Mouse (Mus musculus) limb, embryonic 13.5 days (tissue): ENCODE results near the gene Pcdh19. TPM values are rescaled to one million over a fixed set of nuclear protein-coding genes. Genes with fewer than 3 reads are reported as not detected.
A peak's percentile ranks its signal among the peaks of the same experiment; 100 is the strongest.

Source experiments
- ATAC-seq: fragments of 200-750 bp; cut with Nextera tagmentation; 2 replicates; pipeline ENCODE4 v1.8.0; 2017; ENCODE audit warnings: low read depth, moderate number of reproducible peaks, moderate TSS enrichment; ENCODE audit not compliant: low FRiP score
- H3K27ac ChIP-seq: fragments of 300-500 bp; sonication (generic); 2 replicates; pipeline ENCODE4 v1.5.1; 2015; ENCODE audit warnings: inconsistent platforms, mild to moderate bottlenecking, moderate library complexity
- H3K27me3 ChIP-seq: fragments of 300-500 bp; sonication (generic); 2 replicates; pipeline ENCODE4 v1.6.1; 2015; ENCODE audit warnings: mild to moderate bottlenecking, inconsistent platforms
- H3K36me3 ChIP-seq: fragments of 300-500 bp; sonication (generic); 2 replicates; pipeline ENCODE4 v1.6.1; 2015; ENCODE audit warnings: inconsistent platforms, mild to moderate bottlenecking, moderate library complexity
- H3K4me1 ChIP-seq: fragments of 300-500 bp; sonication (generic); 2 replicates; pipeline ENCODE4 v1.6.1; 2015; ENCODE audit warnings: inconsistent platforms
- H3K4me2 ChIP-seq: fragments of 300-500 bp; sonication (generic); replicated peaks from 2 replicates; pipeline ENCODE4 v1.6.1; 2015; ENCODE audit warnings: inconsistent platforms, mild to moderate bottlenecking, moderate library complexity
- H3K4me3 ChIP-seq: fragments of 300-500 bp; sonication (generic); 2 replicates; pipeline ENCODE4 v1.5.1; 2015; ENCODE audit warnings: moderate library complexity, mild to moderate bottlenecking, inconsistent platforms
- H3K9ac ChIP-seq: fragments of 300-500 bp; sonication (generic); 2 replicates; pipeline ENCODE4 v1.6.1; 2015; ENCODE audit warnings: mild to moderate bottlenecking, inconsistent platforms
- H3K9me3 ChIP-seq: fragments of 300-500 bp; sonication (generic); 2 replicates; pipeline ENCODE4 v1.6.1; 2016; ENCODE audit warnings: inconsistent platforms
- WGBS: fragments of 180-500 bp; shearing (Covaris S2); methylation state at CpG from one replicate; pipeline ENCODE4 v1.1.7; 2015; 5-methylcytosine and 5-hydroxymethylcytosine counted together
- polyA plus RNA-seq: library from polyadenylated mRNA; unstranded; fragments of >200 nt; fragmentation: Nextera tagmentation; extraction: Ambion mirVana; gene quantifications from 2 replicates; pipeline ENCODE4 v1.2.1, GENCODE M21; 2015

The Pcdh19 gene
- polyA plus RNA-seq, 1 experiment from 2014 or later, result 6.7 TPM

GRCm38 (mm10) chrX:133689576-133690250, 926 bp upstream of the Pcdh19 start:
- 19% methylated on average over 35 of the region's 35 CpGs for WGBS
- Histone ChIP-seq H3K9ac (no peak overlapping the region), H3K4me2 (peak overlapping the region; percentile 79), H3K4me1 (no peaks in the 10 kb centered on the region), H3K27ac (no peak overlapping the region), H3K4me3 (peak overlapping the region; percentile 54), H3K9me3 (no peaks in the 10 kb centered on the region), H3K36me3 (no peaks in the 10 kb centered on the region), H3K27me3 (peaks cover 70% of the 10 kb centered on the region)
- no peak for ATAC-seq

- no peak for ATAC-seq
- Histone ChIP-seq H3K4me1 (no peaks in the 10 kb centered on the region), H3K27ac (peak overlapping the region; percentile 52; the same call in 1 of the 2 replicates), H3K27me3 (peaks cover 76% of the 10 kb centered on the region), H3K36me3 (no peaks in the 10 kb centered on the region), H3K9ac (peak overlapping the region; percentile 63), H3K9me3 (no peaks in the 10 kb centered on the region), H3K4me3 (peak overlapping the region; percentile 54), H3K4me2 (peak overlapping the region; percentile 79)
- WGBS, result 15% methylated on average over 29 of the region's 31 CpGs
Measured at GRCm38 (mm10) chrX:133688156-133688555, 631 bp downstream of the Pcdh19 start.

GRCm38 (mm10) chrX:133687666-133688151, 1.1 kb downstream of the Pcdh19 start:
- ATAC-seq, result 0 out of 2 replicates have a peak, but pooled peaks have one; percentile 4
- Histone ChIP-seq H3K27me3 (peaks cover 80% of the 10 kb centered on the region), H3K4me3 (peak overlapping the region; percentile 54), H3K4me1 (no peaks in the 10 kb centered on the region), H3K4me2 (peak overlapping the region; percentile 79), H3K9me3 (no peaks in the 10 kb centered on the region), H3K36me3 (no peaks in the 10 kb centered on the region), H3K27ac (no peak overlapping the region), H3K9ac (peak overlapping the region; percentile 63)
- WGBS, result 26% methylated on average over 26 of the region's 37 CpGs

- ATAC-seq, result no peak
- no peaks in the 10 kb centered on the region for H3K9me3 ChIP-seq
- H3K4me1 ChIP-seq, result no peaks in the 10 kb centered on the region
- H3K27ac ChIP-seq, result no peak overlapping the region
- H3K4me2 ChIP-seq, result peak overlapping the region; percentile 79
- H3K9ac ChIP-seq, result peak overlapping the region; percentile 63
- no peaks in the 10 kb centered on the region for H3K36me3 ChIP-seq
- peak overlapping the region; percentile 54 for H3K4me3 ChIP-seq
- peaks cover 87% of the 10 kb centered on the region for H3K27me3 ChIP-seq
- 9% methylated on average over 55 of the region's 55 CpGs for WGBS
Measured at GRCm38 (mm10) chrX:133686533-133687311, 2.1 kb downstream of the Pcdh19 start.

DNA sequence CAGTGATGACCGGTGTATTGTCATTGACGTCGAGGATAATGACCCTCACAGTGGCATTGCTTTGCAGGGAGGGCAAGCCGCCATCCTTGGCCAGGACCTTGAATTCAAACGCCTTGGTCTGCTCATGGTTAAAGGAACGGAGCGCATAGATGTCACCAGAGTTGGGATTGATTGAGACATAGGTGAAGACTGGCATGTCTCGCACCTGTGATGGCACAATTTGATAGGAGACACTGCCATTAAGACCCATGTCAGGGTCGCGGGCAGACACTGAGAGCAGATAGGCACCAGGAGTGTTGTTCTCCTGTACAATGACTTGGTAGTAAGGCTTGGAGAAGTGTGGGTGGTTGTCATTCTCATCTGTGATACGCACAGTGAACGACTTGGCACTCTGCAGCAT, 3.2 kb downstream of the Pcdh19 start:
- Histone ChIP-seq H3K9ac (no peak overlapping the region), H3K27ac (no peak overlapping the region), H3K4me3 (peak overlapping the region; percentile 54), H3K27me3 (peaks cover 87% of the 10 kb centered on the region), H3K36me3 (no peaks in the 10 kb centered on the region), H3K9me3 (no peaks in the 10 kb centered on the region), H3K4me1 (no peaks in the 10 kb centered on the region), H3K4me2 (peak overlapping the region; percentile 79)
- 43% methylated on average over 12 of the region's 12 CpGs for WGBS
- ATAC-seq, result no peak

- Histone ChIP-seq H3K9me3 (no peaks in the 10 kb centered on the region), H3K4me1 (no peaks in the 10 kb centered on the region), H3K4me3 (peak overlapping the region; percentile 16), H3K36me3 (no peaks in the 10 kb centered on the region), H3K27me3 (peaks cover 76% of the 10 kb centered on the region), H3K4me2 (peak overlapping the region; percentile 79), H3K27ac (no peak overlapping the region), H3K9ac (no peak overlapping the region)
- ATAC-seq, result no peak
- WGBS, result 34% methylated on average over 3 of the region's 3 CpGs
Measured at GRCm38 (mm10) chrX:133683961-133684360, 4.8 kb downstream of the Pcdh19 start.

GRCm38 (mm10) chrX:133675121-133675520, 13.7 kb downstream of the Pcdh19 start:
- no peak for ATAC-seq
- Histone ChIP-seq H3K4me3 (no peak overlapping the region), H3K27ac (no peak overlapping the region), H3K9me3 (no peaks in the 10 kb centered on the region), H3K9ac (no peak overlapping the region), H3K27me3 (peaks cover 18% of the 10 kb centered on the region; the same call in 1 of the 2 replicates), H3K36me3 (no peaks in the 10 kb centered on the region), H3K4me1 (no peaks in the 10 kb centered on the region), H3K4me2 (no peak overlapping the region)
- 13% methylated on average over 2 of the region's 2 CpGs for WGBS

DNA sequence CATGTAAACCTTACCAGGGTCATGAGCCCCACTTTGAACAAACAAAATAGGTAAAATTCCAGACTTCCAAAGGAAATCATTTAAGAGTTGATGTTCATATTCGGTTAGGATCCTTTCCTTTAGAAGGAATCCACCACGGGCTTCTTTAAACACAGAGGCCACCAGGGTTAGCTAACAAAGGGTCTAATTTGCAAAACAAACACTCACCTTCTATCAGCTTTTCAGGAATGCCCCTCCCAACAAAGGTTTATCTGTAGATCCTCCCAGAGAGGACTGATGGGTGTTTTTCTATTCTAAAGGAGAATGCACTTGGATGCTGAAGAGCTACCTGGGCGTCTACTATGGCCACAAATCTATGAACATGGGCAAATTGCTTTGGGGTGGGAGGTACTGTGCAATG, 15.0 kb downstream of the Pcdh19 start:
- H3K9ac ChIP-seq, result no peak overlapping the region
- 38% methylated on average over 3 of the region's 3 CpGs for WGBS
- no peaks in the 10 kb centered on the region for H3K36me3 ChIP-seq
- H3K4me3 ChIP-seq, result no peak overlapping the region
- ATAC-seq, result no peak
- no peaks in the 10 kb centered on the region for H3K9me3 ChIP-seq
- peaks cover 18% of the 10 kb centered on the region; the same call in 1 of the 2 replicates for H3K27me3 ChIP-seq
- H3K4me2 ChIP-seq, result no peak overlapping the region
- no peak overlapping the region for H3K27ac ChIP-seq
- H3K4me1 ChIP-seq, result no peaks in the 10 kb centered on the region

DNA sequence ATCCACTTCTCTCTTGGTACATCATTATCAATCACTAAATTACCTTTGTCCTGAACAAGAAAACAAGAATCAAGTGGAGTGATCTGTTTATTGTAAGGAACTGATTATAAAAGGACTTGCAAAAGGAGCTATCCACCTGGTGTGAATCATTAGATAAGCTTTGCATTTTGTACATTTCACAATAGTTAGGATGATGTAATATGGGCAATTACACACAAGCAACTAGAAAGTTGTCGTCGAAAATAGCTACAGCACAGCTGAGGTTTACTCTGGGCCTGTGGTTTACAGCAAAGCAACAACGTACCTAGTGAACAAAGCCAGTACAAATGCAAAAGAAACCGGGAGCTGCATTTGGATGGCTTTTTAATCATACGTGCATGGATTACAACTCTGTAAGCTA, 28.7 kb downstream of the Pcdh19 start:
- Histone ChIP-seq H3K27me3 (peaks cover 11% of the 10 kb centered on the region; the same call in 1 of the 2 replicates), H3K27ac (no peak overlapping the region), H3K4me3 (no peak overlapping the region), H3K4me1 (0 out of 2 replicates have a peak, but pooled peaks cover 2% of the 10 kb centered on the region), H3K4me2 (no peak overlapping the region), H3K9me3 (no peaks in the 10 kb centered on the region), H3K36me3 (no peaks in the 10 kb centered on the region), H3K9ac (no peak overlapping the region)
- ATAC-seq, result no peak
- WGBS, result 69% methylated on average over 5 of the region's 5 CpGs

- no peak overlapping the region for H3K27ac ChIP-seq
- no peak overlapping the region for H3K4me3 ChIP-seq
- H3K27me3 ChIP-seq, result peaks cover 11% of the 10 kb centered on the region; the same call in 1 of the 2 replicates
- no peak overlapping the region for H3K9ac ChIP-seq
- H3K36me3 ChIP-seq, result no peaks in the 10 kb centered on the region
- WGBS, result 25% methylated on average over 9 of the region's 9 CpGs
- H3K9me3 ChIP-seq, result no peaks in the 10 kb centered on the region
- 0 out of 2 replicates have a peak overlapping the region, but pooled peaks have one; percentile 9 for H3K4me2 ChIP-seq
- H3K4me1 ChIP-seq, result 0 out of 2 replicates have a peak, but pooled peaks cover 4% of the 10 kb centered on the region
- peak; percentile 24; the same call in 1 of the 2 replicates for ATAC-seq
Measured at GRCm38 (mm10) chrX:133657308-133658302, 31.2 kb downstream of the Pcdh19 start.

- 46% methylated on average over 11 of the region's 11 CpGs for WGBS
- H3K9me3 ChIP-seq, result no peaks in the 10 kb centered on the region
- no peak for ATAC-seq
- no peak overlapping the region for H3K9ac ChIP-seq
- no peak overlapping the region for H3K27ac ChIP-seq
- H3K4me3 ChIP-seq, result no peak overlapping the region
- H3K27me3 ChIP-seq, result peaks cover 11% of the 10 kb centered on the region; the same call in 1 of the 2 replicates
- H3K4me1 ChIP-seq, result 0 out of 2 replicates have a peak, but pooled peaks cover 4% of the 10 kb centered on the region
- no peaks in the 10 kb centered on the region for H3K36me3 ChIP-seq
- H3K4me2 ChIP-seq, result 0 out of 2 replicates have a peak overlapping the region, but pooled peaks have one; percentile 7
Measured at GRCm38 (mm10) chrX:133655876-133656538, 32.8 kb downstream of the Pcdh19 start.
